9 mouse cellular contexts compared by ENCODE assay signal in the genomic region with DNA sequence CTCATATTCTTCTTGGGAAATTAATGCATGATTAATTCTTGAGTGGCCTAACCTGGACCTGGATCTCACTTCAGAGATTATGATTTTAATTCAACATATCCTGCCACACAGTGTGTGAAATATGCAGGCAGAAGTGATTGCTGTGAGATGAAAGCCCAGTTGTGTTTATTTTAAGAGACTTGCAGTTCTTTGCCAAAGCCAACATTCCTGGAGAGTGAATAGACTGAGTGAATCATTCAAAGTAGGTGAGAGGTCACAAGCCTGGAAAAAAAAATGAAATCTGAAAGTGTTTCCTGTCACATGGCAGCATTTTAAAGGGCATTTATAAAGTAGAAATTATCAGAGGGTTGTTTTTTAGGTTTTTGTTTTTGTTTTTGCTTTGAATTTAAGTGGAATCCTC.
DNase-seq lines count a peak whose midpoint lies in the region; ATAC-seq and TF ChIP-seq lines count a peak whose summit lies in the region.
"Had no signal": no experiment of that assay in that cellular context is flagged by ENCODE, and none has a peak within 500 bp of the region (broad histone marks: within the 10 kb centered on the region; RNA-seq: fewer than 3 reads in every experiment).

No protein-coding gene starts in this region.

- no peak overlapping the region for H3K4me3 ChIP-seq in lung, embryonic 14.5 days (ENCODE audit: low read depth, low read length)
- H3K4me3 ChIP-seq in intestine, embryonic 16.5 days (ENCODE audit: low read length): no peak overlapping the region
- H3K4me3 ChIP-seq in stomach, embryonic 15.5 days (replicated peaks): no peak overlapping the region
- H3K4me3 ChIP-seq: left cerebral cortex, adult 2 months had no signal

- no peaks in the 10 kb centered on the region for H3K27me3 ChIP-seq in lung, embryonic 14.5 days (ENCODE audit: insufficient read depth, low read length)
- H3K27me3 ChIP-seq in intestine, embryonic 16.5 days (replicated peaks; ENCODE audit: control insufficient read depth, insufficient read depth, low read length): no peaks in the 10 kb centered on the region
- no peaks in the 10 kb centered on the region for H3K27me3 ChIP-seq in stomach, embryonic 15.5 days (replicated peaks)

- no peak overlapping the region for H3K4me2 ChIP-seq in lung, embryonic 14.5 days
- H3K4me2 ChIP-seq in intestine, embryonic 16.5 days (ENCODE audit: low read depth, low read length): no peak overlapping the region
- H3K4me2 ChIP-seq in stomach, embryonic 15.5 days: no peak overlapping the region

- H3K27ac ChIP-seq in lung, embryonic 14.5 days (ENCODE audit: low read depth): peak overlapping the region; percentile 60; the same call in 1 of the 2 replicates
- H3K27ac ChIP-seq in intestine, embryonic 16.5 days (ENCODE audit: low read length): no peak overlapping the region
- H3K27ac ChIP-seq in stomach, embryonic 15.5 days: no peak overlapping the region; the same call in 1 of the 2 replicates

- H3K9me3 ChIP-seq in lung, embryonic 14.5 days (ENCODE audit: low read depth, low read length): no peaks in the 10 kb centered on the region
- H3K9me3 ChIP-seq in intestine, embryonic 16.5 days (ENCODE audit: control insufficient read depth, low read length): no peaks in the 10 kb centered on the region
- no peaks in the 10 kb centered on the region for H3K9me3 ChIP-seq in stomach, embryonic 15.5 days

- TF ChIP-seq CTCF in lung, embryonic 14.5 days (IDR thresholded peaks at IDR 0.05; ENCODE audit: low read depth): no peak

- H3K36me3 ChIP-seq in lung, embryonic 14.5 days (ENCODE audit: insufficient read depth): no peaks in the 10 kb centered on the region
- no peaks in the 10 kb centered on the region for H3K36me3 ChIP-seq in intestine, embryonic 16.5 days (ENCODE audit: control insufficient read depth, insufficient read depth, low read length)
- H3K36me3 ChIP-seq in stomach, embryonic 15.5 days: no peaks in the 10 kb centered on the region

- no peak overlapping the region for H3K9ac ChIP-seq in lung, embryonic 14.5 days
- H3K9ac ChIP-seq in intestine, embryonic 16.5 days (ENCODE audit: low read depth, low read length): no peak overlapping the region
- no peak overlapping the region for H3K9ac ChIP-seq in stomach, embryonic 15.5 days

- no peaks in the 10 kb centered on the region for H3K4me1 ChIP-seq in lung, embryonic 14.5 days (ENCODE audit: insufficient read depth)
- no peaks in the 10 kb centered on the region for H3K4me1 ChIP-seq in intestine, embryonic 16.5 days (ENCODE audit: control insufficient read depth, insufficient read depth, low read length)
- no peaks in the 10 kb centered on the region for H3K4me1 ChIP-seq in stomach, embryonic 15.5 days

- ATAC-seq in lung, embryonic 14.5 days (ENCODE audit: insufficient read depth): peak; percentile 84
- 0 out of 2 replicates have a peak, but pooled peaks have one; percentile 40 for ATAC-seq in intestine, embryonic 16.5 days
- peak; percentile 58; the same call in 1 of the 2 replicates for ATAC-seq in stomach, embryonic 15.5 days (ENCODE audit: insufficient read depth, low FRiP score, low read depth)

- peak; percentile 19 for DNase-seq in embryo, embryonic 11 days
- no peak for DNase-seq in embryo, embryonic 9.5 days (ENCODE audit: extremely low spot score)
- peak; percentile 78 for DNase-seq in lung, embryonic 14.5 days
- DNase-seq in lung, postnatal 4 days: no peak
- DNase-seq in layer of hippocampus, postnatal 25 days (ENCODE audit: extremely low spot score in 1 of 2, low spot score in 1 of 2): no peak
- no peak for DNase-seq in thymus, postnatal 36 days

Comparison
In these comparisons a context has a peak if more than half of its experiments do, and no peak if none do; other contexts are left out.
1. DNase-seq: peak in embryo, embryonic 11 days (single experiment) and lung, embryonic 14.5 days (single experiment); none in embryo, embryonic 9.5 days (single experiment), lung, postnatal 4 days (0 of 2), layer of hippocampus, postnatal 25 days (0 of 2) and thymus, postnatal 36 days (0 of 2).
2. Peak in every context shown above with its lines, with median percentiles within 50 percentile points of each other: ATAC-seq.